Mouse (Mus musculus): ENCODE data around the gene Usp24. TPM values are rescaled to one million over a fixed set of nuclear protein-coding genes. Genes with fewer than 3 reads are reported as not detected.

The Usp24 gene
- total and polyA plus RNA-seq, 3 experiments = 13.0 to 25.7 (median 13.9) TPM

GRCm38 (mm10) chr4:106472335-106472734 is 156.3 kb downstream of the Usp24 start:
- Histone ChIP-seq H3K4me1 (ENCODE audit: control insufficient read depth in 1 of 2, insufficient read depth in 2 of 2) (peaks cover 0 to 10% of the 10 kb centered on the region in 2 experiments; a peak in 2 of 4 replicates), H3K9ac (ENCODE audit: insufficient read depth, low read depth) (no peak overlapping the region), H3K36me3 (replicated peaks in 1 of 2; ENCODE audit: control insufficient read depth in 1 of 2, insufficient read depth in 1 of 2, low read length in 1 of 2) (no peaks in the 10 kb centered on the region), H3K4me2 (ENCODE audit: insufficient read depth, low read depth, poor library complexity, severe bottlenecking) (no peak overlapping the region), H3K27ac (ENCODE audit: insufficient read depth, low read depth) (no peak overlapping the region), H3K4me3 (replicated peaks in 1 of 3; ENCODE audit: low read depth in 2 of 3, low read length in 2 of 3, poor library complexity in 1 of 3) (no peak overlapping the region), H3K9me3 (replicated peaks; ENCODE audit: low read length) (no peaks in the 10 kb centered on the region), H3K27me3 (replicated peaks) (peaks cover 31% of the 10 kb centered on the region), H3K79me2 (replicated peaks; ENCODE audit: control insufficient read depth, extremely low read depth, insufficient read depth, poor library complexity, severe bottlenecking) (no peaks in the 10 kb centered on the region)
- dilution Hi-C loops (cut with MboI; ENCODE audit: extremely low pct_ligation_motif_present, extremely low pct_unique_long_range_greater_than_20kb, low sequenced_read_pairs) = no loop called here
- peak; percentile 81 for DNase-seq (ENCODE audit: extremely low read depth)
- TF ChIP-seq SMC3 (IDR thresholded peaks at IDR 0.05; ENCODE audit: low read depth, low read length) = peak; percentile 88
- TF ChIP-seq CTCF (conservative IDR thresholded peaks at IDR 0.05 in 1 of 2, IDR thresholded peaks at IDR 0.05 in 1 of 2; ENCODE audit: low read depth in 2 of 2, low read length in 2 of 2) = peak; percentile 57 to 98
- TF ChIP-seq NELFE (IDR thresholded peaks at IDR 0.05; ENCODE audit: low read depth, low read length) = peak; percentile 20; the same call in 1 of the 2 replicates
- no peak for TF ChIP-seq E2F4 (IDR thresholded peaks at IDR 0.05; ENCODE audit: insufficient replicate concordance, low read depth, low read length)
- no peak for TF ChIP-seq MEF2A (IDR thresholded peaks at IDR 0.05; ENCODE audit: borderline replicate concordance, low read depth, low read length)
- no peak for TF ChIP-seq POLR2AphosphoS2 (IDR thresholded peaks at IDR 0.05; ENCODE audit: low read depth, low read length)
- TF ChIP-seq RAD21 (IDR thresholded peaks at IDR 0.05; ENCODE audit: low read depth, low read length) = peak; percentile 91
- in situ Hi-C loops (cut with MboI; ENCODE audit: low pct_ligation_motif_present, low pct_unique_long_range_greater_than_20kb, low sequenced_read_pairs) = loop anchor here (5.0 kb wide), 1 partner anchor 60 kb away; no protein-coding TSS in a partner anchor

- peaks cover 0 to 10% of the 10 kb centered on the region in 2 experiments; a peak in 2 of 4 replicates for H3K4me1 ChIP-seq (ENCODE audit: control insufficient read depth in 1 of 2, insufficient read depth in 2 of 2)
- TF ChIP-seq ZC3H11A (IDR thresholded peaks at IDR 0.05; ENCODE audit: low read depth, low read length) (peak; percentile 67), RAD21 (IDR thresholded peaks at IDR 0.05; ENCODE audit: low read depth, low read length) (peak; percentile 92), TCF12 (IDR thresholded peaks at IDR 0.05; ENCODE audit: low read depth, low read length) (0 out of 2 replicates have a peak, but pooled peaks have one; percentile 10), MAX (IDR thresholded peaks at IDR 0.05; ENCODE audit: low read length) (no peak), MXI1 (IDR thresholded peaks at IDR 0.05; ENCODE audit: low read depth, low read length) (no peak), MYC (IDR thresholded peaks at IDR 0.05; ENCODE audit: low read depth, low read length) (0 out of 2 replicates have a peak, but pooled peaks have one; percentile 19), TBP (conservative IDR thresholded peaks at IDR 0.05; ENCODE audit: low read depth, low read length) (no peak), POLR2AphosphoS2 (IDR thresholded peaks at IDR 0.05; ENCODE audit: low read depth, low read length) (no peak), CTCF (conservative IDR thresholded peaks at IDR 0.05 in 1 of 2, IDR thresholded peaks at IDR 0.05 in 1 of 2; ENCODE audit: low read depth in 2 of 2, low read length in 2 of 2) (peak; percentile 69 to 99), SMC3 (IDR thresholded peaks at IDR 0.05; ENCODE audit: low read depth, low read length) (peak; percentile 94), ZNF384 (IDR thresholded peaks at IDR 0.05; ENCODE audit: low read depth, low read length) (no peak), ELF1 (IDR thresholded peaks at IDR 0.05; ENCODE audit: low read depth, low read length) (0 out of 2 replicates have a peak, but pooled peaks have one; percentile 17), MEF2A (IDR thresholded peaks at IDR 0.05; ENCODE audit: borderline replicate concordance, low read depth, low read length) (no peak), IRF4 (IDR thresholded peaks at IDR 0.05; ENCODE audit: low read depth, low read length) (peak; percentile 51; the same call in 1 of the 2 replicates), JUND (conservative IDR thresholded peaks at IDR 0.05; ENCODE audit: low read depth, low read length) (no peak), RCOR1 (conservative IDR thresholded peaks at IDR 0.05; ENCODE audit: low read depth, low read length) (no peak)
- H3K4me3 ChIP-seq (replicated peaks in 1 of 3; ENCODE audit: low read depth in 2 of 3, low read length in 2 of 3, poor library complexity in 1 of 3) = no peak overlapping the region
- H3K4me2 ChIP-seq (ENCODE audit: insufficient read depth, low read depth, poor library complexity, severe bottlenecking) = no peak overlapping the region
- H3K27ac ChIP-seq (ENCODE audit: insufficient read depth, low read depth) = no peak overlapping the region
- DNase-seq (ENCODE audit: extremely low read depth) = peak; percentile 82
- no peak overlapping the region for H3K9ac ChIP-seq (ENCODE audit: insufficient read depth, low read depth)
- H3K9me3 ChIP-seq (replicated peaks; ENCODE audit: low read length) = no peaks in the 10 kb centered on the region
- in situ Hi-C loops (cut with MboI; ENCODE audit: low pct_ligation_motif_present, low pct_unique_long_range_greater_than_20kb, low sequenced_read_pairs) = loop anchor here (5.0 kb wide), 1 partner anchor 58 kb away; no protein-coding TSS in a partner anchor
- H3K79me2 ChIP-seq (replicated peaks; ENCODE audit: control insufficient read depth, extremely low read depth, insufficient read depth, poor library complexity, severe bottlenecking) = no peaks in the 10 kb centered on the region
- dilution Hi-C loops (cut with MboI; ENCODE audit: extremely low pct_ligation_motif_present, extremely low pct_unique_long_range_greater_than_20kb, low sequenced_read_pairs) = no loop called here
- H3K27me3 ChIP-seq (replicated peaks) = peaks cover 40% of the 10 kb centered on the region
- no peaks in the 10 kb centered on the region for H3K36me3 ChIP-seq (replicated peaks in 1 of 2; ENCODE audit: control insufficient read depth in 1 of 2, insufficient read depth in 1 of 2, low read length in 1 of 2)
These were observed 158.2 kb downstream of the Usp24 start for GRCm38 (mm10) chr4:106474241-106474640.
